Mouse (Mus musculus): ENCODE results near the gene Trp53tg5. TPM values are rescaled to one million over a fixed set of nuclear protein-coding genes. Genes with fewer than 3 reads are reported as not detected.

Gene Trp53tg5
- total RNA-seq (2021): not detected
- long read RNA-seq, experiment 1: 0 reads
- long read RNA-seq, experiment 2: 0 reads

DNA sequence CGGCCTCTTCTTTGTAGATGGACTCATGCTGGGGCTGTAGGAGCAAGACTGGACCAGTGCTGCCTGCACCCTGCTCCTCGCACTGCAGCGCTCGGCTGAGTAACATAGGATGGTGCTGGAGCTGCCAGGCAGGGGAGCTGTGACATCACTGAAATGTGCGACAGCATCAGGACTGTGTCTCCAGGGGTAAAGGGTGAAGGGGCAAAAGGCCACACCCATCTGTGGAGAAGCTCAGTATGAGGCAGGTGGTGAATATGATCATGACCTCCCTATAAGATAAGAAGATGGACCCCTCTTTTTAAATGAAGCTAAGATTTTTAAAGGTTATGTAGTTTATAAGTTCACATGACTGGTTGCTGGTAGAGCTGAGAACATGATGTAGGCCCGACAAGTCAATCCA lies at the start of gene Trp53tg5:
TSS of gene Trp53tg5 (minus strand) at position 101 of the 400 bp plus-strand sequence.
- DNase-seq (ENCODE audit: low spot score in 2 of 2): no peak

DNA sequence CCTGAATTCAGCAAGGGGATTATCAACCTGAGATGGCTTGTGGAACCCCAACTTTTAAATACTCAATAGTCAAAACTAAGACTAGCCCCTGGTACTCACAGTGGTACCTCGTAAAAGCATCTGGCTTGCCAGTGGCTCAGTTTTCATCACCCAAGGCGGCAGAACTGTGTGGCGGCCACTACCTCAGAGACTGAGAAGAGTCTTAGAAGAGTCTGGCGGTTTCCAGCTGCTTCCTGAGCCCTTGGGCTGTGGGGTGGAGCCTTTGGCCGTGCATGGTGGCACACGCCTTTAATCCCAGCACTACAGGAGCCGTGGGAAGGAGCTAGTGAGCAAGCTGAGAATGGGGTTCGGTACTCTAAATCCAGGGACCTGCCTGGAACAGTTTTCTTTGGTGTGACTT lies 48.8 kb upstream of the Trp53tg5 start:
- DNase-seq (ENCODE audit: low spot score in 2 of 2): no peak

DNA sequence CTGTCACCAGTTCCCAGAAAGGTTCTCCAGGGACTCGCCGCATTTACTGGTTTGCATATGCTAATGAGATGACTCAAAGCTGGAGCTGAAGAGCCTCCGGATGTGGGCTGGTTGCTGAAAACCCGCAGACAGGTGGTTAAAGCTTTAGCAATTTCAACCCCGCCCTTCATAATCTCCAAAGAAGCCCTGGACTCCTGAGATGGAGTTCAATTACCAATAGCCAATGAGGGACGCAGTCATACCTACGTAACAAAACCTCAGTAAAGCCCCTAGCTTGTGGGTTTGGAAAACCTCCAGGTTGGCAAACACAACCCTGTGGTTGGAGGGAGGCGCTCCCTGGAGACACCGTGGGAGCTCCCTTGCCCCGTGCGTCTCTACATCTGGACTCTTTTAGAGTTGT lies 48.3 kb upstream of the Trp53tg5 start:
- no peak for DNase-seq (ENCODE audit: low spot score in 2 of 2)

GRCm38 (mm10) chr2:164520782-164521181 lies 47.3 kb upstream of the Trp53tg5 start:
- DNase-seq (ENCODE audit: low spot score in 2 of 2): peak in 1 of 2 experiments; percentile 33

DNA sequence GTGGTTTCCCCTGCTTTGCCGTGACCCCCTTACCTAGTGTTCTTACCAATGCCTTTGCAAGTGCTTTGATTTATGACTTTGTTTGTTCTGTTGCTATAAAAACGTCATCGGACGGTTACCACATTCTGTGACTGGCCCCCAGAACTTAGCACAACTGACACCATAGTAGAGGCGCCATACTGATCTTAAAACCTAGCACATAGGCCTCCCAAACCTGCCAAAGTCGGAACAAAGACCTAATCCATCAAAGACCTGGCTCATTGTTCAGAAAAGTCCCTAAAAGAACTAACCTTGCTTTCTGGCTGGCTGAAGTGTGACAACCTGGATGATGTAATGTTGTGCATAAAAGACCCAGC lies 45.6 kb upstream of the Trp53tg5 start:
- no peak for DNase-seq (ENCODE audit: low spot score in 2 of 2)

- no peak for DNase-seq (ENCODE audit: low spot score in 2 of 2)
Observed at GRCm38 (mm10) chr2:164518266-164519170, 45.0 kb upstream of the Trp53tg5 start.

DNA sequence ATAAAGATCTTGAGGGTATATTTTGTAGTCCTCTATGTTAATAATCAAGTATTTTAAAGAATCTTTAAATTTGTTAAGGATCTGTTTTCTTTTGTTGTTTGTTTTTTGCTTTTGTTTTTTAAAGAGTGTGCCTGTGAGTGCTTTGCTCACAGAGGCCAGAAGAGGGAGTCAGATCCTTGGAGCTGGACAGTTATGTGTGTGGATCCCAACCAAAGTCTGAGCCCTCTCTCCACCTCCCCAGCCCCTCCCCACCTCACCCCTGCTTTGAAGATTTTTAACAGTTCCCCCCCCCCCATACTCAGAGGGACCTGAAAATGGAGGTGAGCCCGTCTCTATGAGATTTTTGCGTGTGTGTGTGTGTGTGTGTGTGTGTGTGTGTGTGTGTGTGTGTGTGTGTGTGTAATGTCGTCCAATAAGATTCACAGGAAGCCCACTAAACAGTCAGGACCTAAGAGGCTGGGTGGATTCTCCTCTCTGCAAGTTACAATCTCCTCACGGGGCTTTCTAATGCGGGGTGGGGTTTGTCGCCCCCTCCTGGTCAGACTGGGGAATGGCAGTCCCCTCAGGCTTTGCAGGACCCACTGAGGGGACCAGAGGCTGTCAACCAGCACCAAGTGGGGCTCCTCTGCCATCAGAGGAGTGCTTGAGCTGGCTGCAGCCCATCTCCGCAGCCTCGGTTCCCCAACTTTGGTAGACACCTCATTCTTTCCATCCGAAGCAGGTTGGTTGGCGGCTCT lies 44.1 kb upstream of the Trp53tg5 start:
- DNase-seq (ENCODE audit: low spot score in 2 of 2): peak; percentile 38 to 42

DNA sequence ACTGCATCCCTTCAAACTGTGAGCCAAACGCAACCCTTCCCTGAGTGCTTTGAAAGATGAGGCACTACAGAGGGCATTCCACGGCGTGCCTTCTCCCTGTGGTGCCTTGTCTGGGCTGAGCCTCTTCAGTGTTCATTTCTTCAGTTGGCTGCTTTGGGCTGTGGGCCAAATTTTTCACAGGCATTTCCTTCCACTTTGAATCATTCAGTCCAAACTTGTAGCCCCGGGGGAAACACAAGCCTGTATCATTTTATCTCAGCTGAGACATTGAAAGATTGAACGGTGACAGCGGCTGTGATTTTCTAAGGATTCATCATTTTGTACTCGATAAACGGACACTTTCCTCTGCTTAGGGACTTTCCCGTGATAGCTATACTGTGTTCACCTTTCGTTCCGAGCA lies 43.1 kb upstream of the Trp53tg5 start:
- no peak for DNase-seq (ENCODE audit: low spot score in 2 of 2)

GRCm38 (mm10) chr2:164515897-164516296 lies 42.4 kb upstream of the Trp53tg5 start:
- DNase-seq (ENCODE audit: low spot score in 2 of 2): no peak

DNA sequence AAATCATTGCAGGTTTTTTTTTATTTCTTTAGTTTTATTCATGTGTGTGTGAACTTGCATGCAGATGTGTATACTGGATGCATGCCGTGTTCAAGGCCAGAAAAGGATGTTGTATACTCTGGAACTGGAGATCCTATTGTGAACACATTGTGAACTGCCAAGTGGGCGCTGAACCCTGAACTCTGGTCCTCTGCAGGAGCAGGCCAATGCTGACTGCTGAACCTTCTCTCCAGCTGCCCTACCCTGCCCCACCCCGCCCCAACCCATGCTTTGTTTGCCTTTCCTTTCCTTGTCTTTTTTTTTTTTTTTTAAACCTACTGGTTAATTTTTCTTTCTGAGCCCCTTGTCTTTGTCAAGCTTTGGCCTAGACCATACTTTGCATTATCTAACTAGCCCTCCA lies 41.4 kb upstream of the Trp53tg5 start:
- no peak for DNase-seq (ENCODE audit: low spot score in 2 of 2)

- no peak for DNase-seq (ENCODE audit: low spot score in 2 of 2)
Observed at GRCm38 (mm10) chr2:164513389-164513788, 39.9 kb upstream of the Trp53tg5 start.

DNA sequence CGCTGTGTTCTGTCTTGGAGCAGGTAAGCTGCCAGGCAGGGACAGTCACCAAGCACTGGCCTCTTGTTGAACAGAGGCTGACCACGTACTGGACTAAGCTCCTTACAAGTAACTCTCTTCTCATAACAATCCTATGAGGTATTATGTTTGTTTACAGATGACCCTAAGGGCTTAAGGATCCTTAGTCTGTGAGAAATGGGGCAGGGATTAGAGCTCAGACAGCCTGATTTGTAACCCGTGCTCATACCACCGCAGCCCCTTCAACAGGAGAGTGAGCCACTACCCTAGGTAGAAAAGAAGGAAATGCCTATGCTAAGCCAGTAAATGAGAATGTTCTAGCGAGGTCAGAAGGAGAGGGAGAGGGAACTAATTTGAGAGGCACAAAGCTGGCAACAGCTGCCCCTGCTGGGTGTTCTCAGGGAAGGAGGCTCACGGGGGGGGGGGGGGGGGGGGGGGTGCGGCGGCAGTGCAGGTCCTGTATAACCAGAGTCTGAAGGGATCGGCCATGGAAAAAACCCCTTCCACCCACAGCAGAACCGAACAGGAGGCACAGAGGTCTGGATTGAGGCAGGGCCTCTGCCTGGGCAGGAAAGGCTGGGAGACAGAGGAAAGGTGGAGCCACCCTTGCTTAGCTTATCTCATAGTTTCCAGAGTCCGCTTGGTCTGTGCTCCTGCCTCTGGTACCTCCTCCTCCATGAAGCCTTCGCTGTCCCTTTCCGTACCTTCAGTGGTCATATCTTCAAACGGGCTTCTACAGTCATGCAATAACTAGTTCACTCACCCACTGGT lies 38.8 kb upstream of the Trp53tg5 start:
- no peak for DNase-seq (ENCODE audit: low spot score in 2 of 2)

- no peak for DNase-seq (ENCODE audit: low spot score in 2 of 2)
Observed at GRCm38 (mm10) chr2:164510621-164511190, 37.2 kb upstream of the Trp53tg5 start.

DNA sequence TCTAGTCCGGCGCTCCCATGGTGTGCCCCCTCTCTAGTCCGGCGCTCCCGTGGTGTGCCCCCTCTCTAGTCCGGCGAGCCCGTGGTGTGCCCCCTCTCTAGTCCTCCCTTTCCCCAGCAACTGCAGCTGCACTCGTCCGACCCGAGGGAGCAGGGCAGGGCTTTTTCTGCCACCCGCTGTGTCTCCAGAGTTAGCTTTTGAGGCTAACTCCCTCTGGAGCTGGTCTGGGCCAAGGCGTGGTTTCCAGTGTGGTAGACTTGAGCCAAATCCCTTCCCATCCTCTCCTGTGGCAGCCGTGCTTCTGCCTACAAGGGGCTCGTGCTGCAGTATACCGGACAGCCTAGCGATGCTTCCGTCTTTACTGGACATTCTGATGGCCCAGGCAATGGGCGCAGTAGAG lies 34.3 kb upstream of the Trp53tg5 start:
- DNase-seq (ENCODE audit: low spot score in 2 of 2): no peak

- DNase-seq (ENCODE audit: low spot score in 2 of 2): no peak
Observed at GRCm38 (mm10) chr2:164505619-164506347, 32.3 kb upstream of the Trp53tg5 start.

- DNase-seq (ENCODE audit: low spot score in 2 of 2): no peak
Observed at GRCm38 (mm10) chr2:164504919-164505318, 31.4 kb upstream of the Trp53tg5 start.

GRCm38 (mm10) chr2:164500511-164500910 lies 27.0 kb upstream of the Trp53tg5 start:
- DNase-seq (ENCODE audit: low spot score in 2 of 2): peak in 1 of 2 experiments; percentile 28

GRCm38 (mm10) chr2:164499317-164499716 lies 25.8 kb upstream of the Trp53tg5 start:
- DNase-seq (ENCODE audit: low spot score in 2 of 2): no peak

DNA sequence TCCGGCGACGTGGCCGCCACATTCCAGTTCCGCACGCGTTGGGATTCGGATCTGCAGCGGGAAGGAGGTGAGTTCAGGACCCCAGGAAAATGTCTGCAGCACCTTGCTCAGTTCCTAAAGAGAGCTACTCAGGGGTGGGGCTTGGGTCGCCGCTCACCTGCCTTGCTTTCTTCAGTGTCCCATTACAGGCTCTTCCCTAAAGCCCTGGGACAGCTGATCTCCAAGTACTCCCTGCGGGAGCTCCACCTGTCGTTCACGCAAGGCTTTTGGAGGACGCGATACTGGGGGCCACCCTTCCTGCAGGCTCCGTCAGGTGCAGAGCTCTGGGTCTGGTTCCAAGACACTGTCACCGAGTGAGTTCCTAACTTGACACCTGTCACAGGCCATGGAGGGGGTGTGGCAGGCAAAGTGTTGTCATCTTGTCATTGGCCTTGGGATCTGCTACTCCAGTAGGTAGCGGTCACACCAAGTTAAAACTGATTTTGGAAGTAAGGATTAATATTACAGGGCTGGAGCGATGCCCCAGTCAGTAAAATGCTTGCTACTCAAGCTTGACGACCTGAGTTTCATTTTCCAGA lies 24.3 kb upstream of the Trp53tg5 start:
- DNase-seq (ENCODE audit: low spot score in 2 of 2): no peak
